14 mouse cellular contexts compared by ENCODE assay signal in the genomic region with DNA sequence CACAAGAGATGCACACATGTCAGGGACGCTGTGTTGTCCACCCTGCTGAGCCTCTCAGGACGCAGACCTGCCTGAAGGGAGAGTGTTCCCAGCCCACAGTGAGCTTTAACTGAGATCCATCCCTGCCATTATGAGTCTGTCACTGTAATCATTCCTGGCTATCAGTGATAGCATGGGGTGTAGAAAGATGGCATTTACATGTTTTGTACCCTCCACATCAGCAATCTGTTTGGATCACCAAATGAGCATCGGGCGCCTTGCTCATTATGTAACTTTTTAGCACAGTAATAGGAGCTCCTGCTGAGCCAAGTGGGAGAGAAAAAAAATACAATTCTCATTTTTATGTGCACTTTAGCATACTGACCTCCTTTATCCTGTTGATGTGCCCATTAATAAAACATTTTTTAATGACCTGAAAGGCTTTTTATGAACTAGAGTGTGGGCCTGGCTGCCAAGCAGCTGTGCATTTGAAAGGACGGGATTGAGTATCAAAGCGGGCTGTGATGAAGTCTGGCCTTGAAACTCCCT.
DNase-seq lines count a peak whose midpoint lies in the region; ATAC-seq and TF ChIP-seq lines count a peak whose summit lies in the region.
"Had no signal": no experiment of that assay in that cellular context is flagged by ENCODE, and none has a peak within 500 bp of the region (broad histone marks: within the 10 kb centered on the region; RNA-seq: fewer than 3 reads in every experiment).

No protein-coding gene starts in this region.

- no peak for TF ChIP-seq CTCF in midbrain, postnatal 0 days (IDR thresholded peaks at IDR 0.05)
- no peak for TF ChIP-seq CTCF in kidney, adult 2 months (conservative IDR thresholded peaks at IDR 0.05; ENCODE audit: insufficient read depth, insufficient read length, low read depth, low read length)
- no peak for TF ChIP-seq CTCF in heart, adult 2 months (IDR thresholded peaks at IDR 0.05)

- H3K4me2 ChIP-seq in midbrain, embryonic 14.5 days (ENCODE audit: low read length) = no peak overlapping the region
- no peak overlapping the region for H3K4me2 ChIP-seq in midbrain, postnatal 0 days (ENCODE audit: low read depth, low read length, poor library complexity, severe bottlenecking)
- H3K4me2 ChIP-seq in forebrain, embryonic 15.5 days (replicated peaks) = no peak overlapping the region
- H3K4me2 ChIP-seq: embryonic facial prominence, embryonic 13.5 days had no signal

- no peaks in the 10 kb centered on the region for H3K4me1 ChIP-seq in heart, embryonic 10.5 days
- H3K4me1 ChIP-seq in midbrain, embryonic 14.5 days (ENCODE audit: control insufficient read depth, insufficient read depth, low read length) = no peaks in the 10 kb centered on the region
- no peaks in the 10 kb centered on the region for H3K4me1 ChIP-seq in midbrain, postnatal 0 days (ENCODE audit: insufficient read depth, low read length)
- H3K4me1 ChIP-seq in forebrain, embryonic 15.5 days = peaks cover 4% of the 10 kb centered on the region; the same call in 1 of the 2 replicates
- no peaks in the 10 kb centered on the region for H3K4me1 ChIP-seq in kidney, adult 2 months (ENCODE audit: control insufficient read depth, insufficient read depth, low read length)
- H3K4me1 ChIP-seq in heart, adult 2 months (ENCODE audit: control insufficient read depth, insufficient read depth, low read length) = no peaks in the 10 kb centered on the region
- H3K4me1 ChIP-seq: embryonic facial prominence, embryonic 13.5 days had no signal

- peaks cover 30% of the 10 kb centered on the region for H3K36me3 ChIP-seq in heart, embryonic 10.5 days
- 0 out of 2 replicates have a peak, but pooled peaks cover 3% of the 10 kb centered on the region for H3K36me3 ChIP-seq in midbrain, embryonic 14.5 days (ENCODE audit: control insufficient read depth, insufficient read depth, low read length)
- no peaks in the 10 kb centered on the region for H3K36me3 ChIP-seq in midbrain, postnatal 0 days (ENCODE audit: insufficient read depth, low read length)
- no peaks in the 10 kb centered on the region for H3K36me3 ChIP-seq in forebrain, embryonic 15.5 days
- H3K36me3 ChIP-seq in kidney, adult 2 months (ENCODE audit: control insufficient read depth, insufficient read depth, low read length) = no peaks in the 10 kb centered on the region
- no peaks in the 10 kb centered on the region for H3K36me3 ChIP-seq in heart, adult 2 months (ENCODE audit: control insufficient read depth, insufficient read depth, low read length)

- 93% methylated on average over 6 of the region's 6 CpGs for WGBS in heart, embryonic 10.5 days
- WGBS in midbrain, embryonic 14.5 days = 58% methylated on average over 6 of the region's 6 CpGs
- WGBS in midbrain, postnatal 0 days = 60% methylated on average over 6 of the region's 6 CpGs
- 57% methylated on average over 6 of the region's 6 CpGs for WGBS in forebrain, embryonic 15.5 days
- 86% methylated on average over 6 of the region's 6 CpGs for WGBS in kidney, adult 2 months
- 94% methylated on average over 6 of the region's 6 CpGs for WGBS in heart, adult 2 months

- no peaks in the 10 kb centered on the region for H3K27me3 ChIP-seq in heart, embryonic 10.5 days (ENCODE audit: insufficient read depth, poor library complexity, severe bottlenecking)
- no peaks in the 10 kb centered on the region for H3K27me3 ChIP-seq in midbrain, embryonic 14.5 days (ENCODE audit: control insufficient read depth, insufficient read depth, low read length)
- no peaks in the 10 kb centered on the region for H3K27me3 ChIP-seq in midbrain, postnatal 0 days (ENCODE audit: insufficient read depth, low read length)
- H3K27me3 ChIP-seq in forebrain, embryonic 15.5 days = no peaks in the 10 kb centered on the region
- H3K27me3 ChIP-seq in kidney, adult 2 months (replicated peaks; ENCODE audit: control insufficient read depth, insufficient read depth, low read length) = no peaks in the 10 kb centered on the region
- no peaks in the 10 kb centered on the region for H3K27me3 ChIP-seq in heart, adult 2 months (ENCODE audit: control insufficient read depth, insufficient read depth, low read length)
- H3K27me3 ChIP-seq: embryonic facial prominence, embryonic 13.5 days had no signal

- peak; percentile 37; the same call in 1 of the 2 replicates for ATAC-seq in midbrain, embryonic 14.5 days (ENCODE audit: low FRiP score, low TSS enrichment)
- ATAC-seq in midbrain, postnatal 0 days (ENCODE audit: low FRiP score) = no peak
- ATAC-seq in forebrain, embryonic 15.5 days (replicated peaks) = peak; percentile 80

- H3K9ac ChIP-seq in midbrain, embryonic 14.5 days (replicated peaks; ENCODE audit: low read length) = no peak overlapping the region
- no peak overlapping the region for H3K9ac ChIP-seq in midbrain, postnatal 0 days (replicated peaks; ENCODE audit: low read length, poor library complexity, severe bottlenecking)
- H3K9ac ChIP-seq in forebrain, embryonic 15.5 days (replicated peaks) = no peak overlapping the region
- H3K9ac ChIP-seq in heart, adult 2 months (ENCODE audit: low read depth, low read length) = no peak overlapping the region
- H3K9ac ChIP-seq: embryonic facial prominence, embryonic 13.5 days had no signal

- DNase-seq in heart, adult 11 months = peak; percentile 83
- DNase-seq in heart, embryonic 10.5 days (ENCODE audit: low spot score) = no peak
- no peak for DNase-seq in midbrain, embryonic 14.5 days
- DNase-seq in midbrain, postnatal 0 days (ENCODE audit: low spot score) = no peak
- DNase-seq in retina, embryonic 14.5 days (ENCODE audit: low spot score) = peak; percentile 36
- DNase-seq in kidney, adult 2 months = no peak
- no peak for DNase-seq in heart, adult 2 months
- DNase-seq: cerebellum, adult 18-20 months; kidney, adult 8-10 months; lung, adult 2 months; right cerebral cortex, postnatal 4 days; thymus, postnatal 4 days had no signal

- H3K27ac ChIP-seq in heart, embryonic 10.5 days = no peak overlapping the region
- H3K27ac ChIP-seq in midbrain, embryonic 14.5 days (replicated peaks; ENCODE audit: low read depth, low read length) = no peak overlapping the region
- no peak overlapping the region for H3K27ac ChIP-seq in midbrain, postnatal 0 days (ENCODE audit: low read depth, low read length)
- H3K27ac ChIP-seq in forebrain, embryonic 15.5 days (replicated peaks) = no peak overlapping the region
- no peak overlapping the region for H3K27ac ChIP-seq in kidney, adult 2 months (ENCODE audit: insufficient read depth, low read depth, low read length)
- H3K27ac ChIP-seq in heart, adult 2 months = no peak overlapping the region
- H3K27ac ChIP-seq: embryonic facial prominence, embryonic 13.5 days had no signal

- no peak overlapping the region for H3K4me3 ChIP-seq in heart, embryonic 10.5 days
- H3K4me3 ChIP-seq in midbrain, embryonic 14.5 days (replicated peaks; ENCODE audit: low read depth, low read length) = no peak overlapping the region
- no peak overlapping the region for H3K4me3 ChIP-seq in midbrain, postnatal 0 days (ENCODE audit: low read depth, low read length)
- no peak overlapping the region for H3K4me3 ChIP-seq in forebrain, embryonic 15.5 days
- no peak overlapping the region for H3K4me3 ChIP-seq in kidney, adult 2 months (ENCODE audit: insufficient read depth, low read depth, low read length)
- H3K4me3 ChIP-seq in heart, adult 2 months = no peak overlapping the region
- H3K4me3 ChIP-seq: embryonic facial prominence, embryonic 13.5 days had no signal

- intact Hi-C loops in heart, adult 2 months (cut with DNase I) = no loop called here

- H3K9me3 ChIP-seq in heart, embryonic 10.5 days = no peaks in the 10 kb centered on the region
- H3K9me3 ChIP-seq in midbrain, embryonic 14.5 days (ENCODE audit: control insufficient read depth, low read length) = peaks cover 4% of the 10 kb centered on the region; the same call in 1 of the 2 replicates
- no peaks in the 10 kb centered on the region for H3K9me3 ChIP-seq in midbrain, postnatal 0 days (ENCODE audit: low read length)
- no peaks in the 10 kb centered on the region for H3K9me3 ChIP-seq in forebrain, embryonic 15.5 days
- H3K9me3 ChIP-seq: embryonic facial prominence, embryonic 13.5 days had no signal

- H3K79me2 ChIP-seq in heart, adult 2 months (replicated peaks; ENCODE audit: control insufficient read depth, insufficient read depth, low read length) = no peaks in the 10 kb centered on the region

- no peak for TF ChIP-seq EP300 in heart, adult 2 months (IDR thresholded peaks at IDR 0.05; ENCODE audit: insufficient read depth, low read depth, low read length)

- no peak for TF ChIP-seq POLR2A in kidney, adult 2 months (IDR thresholded peaks at IDR 0.05; ENCODE audit: low read depth, low read length)
- no peak for TF ChIP-seq POLR2A in heart, adult 2 months (IDR thresholded peaks at IDR 0.05; ENCODE audit: insufficient read depth, low read depth, low read length)

Comparison
In these comparisons a context has a peak if more than half of its experiments do, and no peak if none do; other contexts are left out.
1. DNase-seq: peak in heart, adult 11 months (single experiment) and retina, embryonic 14.5 days (single experiment); none in heart, embryonic 10.5 days (single experiment), midbrain, embryonic 14.5 days (single experiment), midbrain, postnatal 0 days (single experiment), kidney, adult 2 months (single experiment) and heart, adult 2 months (0 of 2).